Mouse (Mus musculus) heart, postnatal 10 days (tissue): ENCODE measurements around the gene Olfr994. TPM values are rescaled to one million over a fixed set of nuclear protein-coding genes. Genes with fewer than 3 reads are reported as not detected.

ENCODE experiments used
- DNase-seq, 2 experiments: peaks; one replicate each; pipeline ENCODE4 v3.0.0; 2021
- intact Hi-C: fragments of 180-260 bp; cut with DNase I; formaldehyde crosslinking; loops from one replicate; pipeline ENCODE4 v1.15.1; 2025
- total RNA-seq, 2 experiments: library from RNA; stranded (reverse); gene quantifications; 2 replicates each; pipeline ENCODE4 v1.2.3; 2021

The Olfr994 gene
- total RNA-seq: not detected

- intact Hi-C loops: no loop called here
- DNase-seq: no peak
These were observed at the start of gene Olfr994 for GRCm38 (mm10) chr2:85436351-85436750. Gene Olfr994 (minus strand): TSS chr2:85436451.

DNA sequence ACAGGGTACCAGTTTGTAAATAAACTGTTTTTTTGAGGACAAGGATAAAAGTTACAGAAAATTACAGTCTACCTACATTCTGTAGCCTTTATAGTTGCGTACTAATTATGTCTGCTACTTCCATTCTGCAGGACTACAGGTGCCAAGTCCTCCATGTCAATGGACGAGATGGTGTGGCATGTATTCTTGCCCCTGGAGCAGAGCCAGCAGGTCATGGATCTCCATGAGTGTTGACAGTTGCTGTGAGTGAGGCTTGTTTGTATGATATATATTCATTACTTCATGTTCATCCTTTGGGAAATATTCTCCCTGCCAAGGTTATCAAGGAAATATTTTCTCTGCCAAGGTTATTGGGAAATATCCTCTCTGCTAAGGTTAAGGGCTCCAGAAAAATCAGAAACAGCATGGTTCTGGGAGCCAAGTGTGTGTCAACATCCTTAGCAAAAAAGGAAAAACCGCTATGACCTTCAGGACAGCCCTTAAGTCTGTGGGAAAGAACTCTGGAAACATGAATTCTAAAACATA lies 30.6 kb upstream of the Olfr994 start:
- intact Hi-C loops: no loop called here
- DNase-seq: peak; percentile 6 to 8

DNA sequence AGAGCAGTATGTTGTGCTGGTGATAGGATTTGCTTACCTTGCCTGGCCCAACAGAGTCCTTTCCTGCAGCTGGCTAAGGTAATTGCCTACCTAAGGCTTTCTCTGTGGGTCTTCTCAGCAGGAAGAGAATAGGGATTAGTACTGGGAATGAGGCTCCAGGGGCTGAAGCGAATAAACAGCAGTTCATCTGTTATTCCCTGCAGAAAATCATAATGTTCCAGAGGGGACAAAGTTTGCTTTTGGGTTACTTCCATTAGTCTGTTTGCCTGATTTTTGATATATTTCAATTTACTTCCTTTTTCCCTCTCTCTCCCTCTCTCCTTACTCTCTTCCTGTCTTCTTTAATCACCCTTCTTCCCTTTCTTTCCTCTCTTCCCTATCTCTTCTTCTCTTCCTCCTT lies 7.3 kb upstream of the Olfr994 start, which contains the start of gene Olfr995:
Olfr995 (minus strand) TSS at position 101 of the 400 bp plus-strand sequence.
- intact Hi-C loops: no loop called here
- no peak for DNase-seq

DNA sequence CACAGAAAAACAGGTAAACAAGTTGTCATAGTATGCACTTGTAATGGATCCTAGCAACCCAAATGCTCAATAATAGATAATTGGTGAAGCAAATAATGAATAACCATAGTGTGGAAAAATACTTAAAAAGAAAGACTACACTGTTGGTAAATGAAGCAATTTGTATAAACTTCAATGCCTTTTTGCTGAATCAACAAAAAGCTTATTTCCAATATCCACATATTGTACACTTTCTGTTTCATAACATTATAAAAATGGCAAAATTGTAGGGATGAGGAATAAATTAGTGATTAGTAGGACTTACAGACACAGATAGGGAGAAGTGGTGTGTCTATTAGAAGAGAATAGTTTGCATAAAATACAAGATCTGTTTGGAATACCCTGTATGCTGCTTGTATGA lies 6.3 kb upstream of the Olfr994 start:
- DNase-seq: no peak

DNA sequence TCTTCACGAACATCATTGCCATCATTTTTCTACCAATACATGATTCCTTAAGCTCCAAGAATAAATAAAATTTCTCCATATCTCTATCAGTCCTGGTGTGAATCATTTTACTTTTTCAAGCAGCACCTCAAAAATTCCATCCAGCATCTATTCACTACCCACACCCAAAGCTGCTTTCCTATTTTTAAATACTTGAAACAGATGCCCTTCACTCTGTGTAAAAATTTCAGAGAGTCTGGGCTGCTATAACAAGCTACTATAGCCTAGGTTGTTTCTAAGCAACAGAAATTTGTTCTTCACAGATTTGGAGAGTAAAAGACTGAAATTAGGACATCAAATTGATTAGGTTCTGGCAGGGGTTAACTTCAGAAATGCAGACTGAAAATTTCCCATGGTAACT lies 10.4 kb downstream of the Olfr994 start:
- intact Hi-C loops: no loop called here
- no peak for DNase-seq

More for the DNA sequence above, 6.3 kb upstream of the Olfr994 start:
- intact Hi-C loops: no loop called here

GRCm38 (mm10) chr2:85414777-85415176 lies 21.5 kb downstream of the Olfr994 start, which contains the start of gene Olfr993:
Gene Olfr993 (minus strand): TSS chr2:85414877.
- intact Hi-C loops: no loop called here

DNA sequence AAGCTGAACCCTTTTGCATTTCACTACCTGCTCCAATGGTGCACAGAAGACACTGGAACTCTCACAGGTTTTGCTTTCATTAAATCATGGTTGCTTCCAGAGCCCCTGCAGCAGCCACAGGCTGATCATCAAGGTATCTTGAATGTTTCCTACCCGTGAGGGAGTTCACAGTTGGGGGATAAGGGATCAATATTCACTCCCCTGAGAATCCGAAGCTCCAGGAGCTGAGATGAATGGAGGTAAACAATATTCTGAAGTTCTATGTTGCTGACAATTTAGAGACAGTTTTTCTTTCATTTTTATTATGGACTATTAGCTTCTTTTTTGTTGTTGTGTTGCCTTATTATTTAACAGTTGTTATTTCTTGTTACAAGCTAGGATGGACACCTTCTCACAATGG lies 26.9 kb downstream of the Olfr994 start, which contains the start of gene Olfr992:
Olfr992 (minus strand) TSS at position 101 of the 400 bp plus-strand sequence.
- DNase-seq: no peak
- intact Hi-C loops: no loop called here

More at GRCm38 (mm10) chr2:85414777-85415176, 21.5 kb downstream of the Olfr994 start, which contains the start of gene Olfr993:
- DNase-seq: no peak

Other genes with a start within 250 kb of the Olfr994 start
- 1 to 10 TPM; 3.5 to 6.3 TPM for gene Lrrc55, start 239.3 kb downstream of the Olfr994 start, total RNA-seq
- not detected for gene Olfr987, start 97.1 kb downstream of the Olfr994 start, total RNA-seq
- not detected for gene Olfr988, start 73.2 kb downstream of the Olfr994 start, total RNA-seq
- gene Olfr992, start 27.0 kb downstream of the Olfr994 start, total RNA-seq: not detected
- gene Olfr993, start 21.6 kb downstream of the Olfr994 start, total RNA-seq: not detected
- gene Olfr995, start 7.2 kb upstream of the Olfr994 start, total RNA-seq: not detected
- not detected for gene 4833423E24Rik, start 82.6 kb upstream of the Olfr994 start, total RNA-seq
- gene Olfr996, start 142.8 kb upstream of the Olfr994 start, total RNA-seq: not detected
- gene Olfr998, start 152.5 kb upstream of the Olfr994 start, total RNA-seq: not detected
- not detected for gene Olfr1000, start 175.5 kb upstream of the Olfr994 start, total RNA-seq
- not detected for gene Olfr1002, start 214.3 kb upstream of the Olfr994 start, total RNA-seq
- gene Olfr154, start 228.0 kb upstream of the Olfr994 start, total RNA-seq: not detected
- not detected for gene Olfr1006, start 242.3 kb upstream of the Olfr994 start, total RNA-seq